Mouse (Mus musculus) cortical plate, adult 2 months (tissue): ENCODE data around the gene Lce1b.

Experiments used
- CTCF ChIP-seq: fragments of 200-500 bp; IDR thresholded peaks from 2 replicates; pipeline ENCODE4 v1.5.1; 2011; ENCODE audit warnings: mild to moderate bottlenecking, control low read depth, low read length; ENCODE audit not compliant: insufficient read depth; ENCODE audit errors: extremely low read depth
- POLR2A ChIP-seq: fragments of 200-500 bp; IDR thresholded peaks from 2 replicates; pipeline ENCODE4 v1.6.1; 2011; ENCODE audit warnings: mild to moderate bottlenecking, low read length, control low read depth; ENCODE audit not compliant: insufficient read depth; ENCODE audit errors: extremely low read depth

DNA sequence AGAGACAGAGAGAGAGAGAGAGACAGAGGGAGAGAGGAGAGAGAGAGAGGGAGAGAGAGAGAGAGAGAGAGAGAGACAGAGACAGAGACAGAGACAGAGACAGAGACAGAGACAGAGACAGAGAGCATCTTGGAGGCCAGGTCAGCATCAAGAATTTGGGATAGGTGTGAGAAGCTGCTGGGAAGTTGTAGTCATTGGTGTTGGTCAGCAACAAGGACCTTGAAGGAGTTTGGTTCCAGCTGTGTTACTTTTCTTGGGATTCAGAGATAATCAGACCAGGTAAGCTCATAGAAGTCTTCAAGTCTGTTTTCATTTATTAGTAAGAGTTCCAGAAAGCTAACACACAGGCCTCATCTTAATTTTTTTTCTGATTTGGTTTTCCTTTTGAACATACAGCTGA lies 49.3 kb downstream of the Lce1b start, which contains the start of gene 2210017I01Rik:
- TF ChIP-seq CTCF (no peak), POLR2A (no peak)
